Comparison of ENCODE assay signal across 8 mouse cellular contexts in genomic region chr9:58544879-58545324, GRCm38 (mm10). TPM values are rescaled to one million over a fixed set of nuclear protein-coding genes. Genes with fewer than 3 reads are reported as not detected.
DNase-seq lines count a peak whose midpoint lies in the region; ATAC-seq and TF ChIP-seq lines count a peak whose summit lies in the region.
"Had no signal": no experiment of that assay in that cellular context is flagged by ENCODE, and none has a peak within 500 bp of the region (broad histone marks: within the 10 kb centered on the region; RNA-seq: fewer than 3 reads in every experiment).

No protein-coding gene starts in this region.

- peak overlapping the region; percentile 44 for H3K4me2 ChIP-seq in heart, embryonic 15.5 days
- peak overlapping the region; percentile 13 for H3K4me2 ChIP-seq in myocyte (ENCODE audit: low read depth)

- H3K4me1 ChIP-seq in heart, embryonic 15.5 days (replicated peaks): peaks cover 50% of the 10 kb centered on the region

- peak in 1 of 2 experiments; percentile 44 for DNase-seq in layer of hippocampus, adult 2 months (ENCODE audit: low spot score in 2 of 2)
- no peak for DNase-seq in layer of hippocampus, adult 9-10 months (ENCODE audit: low spot score)
- DNase-seq in cerebellum, adult 9-11 months: peak; percentile 62
- no peak for DNase-seq in urinary bladder, postnatal 4 days (ENCODE audit: low spot score in 2 of 2)
- no peak for DNase-seq in adrenal gland, adult 2 months

- no peak for ATAC-seq in heart, embryonic 15.5 days (replicated peaks; ENCODE audit: insufficient number of reproducible peaks, insufficient read depth, low FRiP score, low read depth)
- ATAC-seq: inflammation-experienced regulatory T-cells, adult 6 months had no signal

- peak overlapping the region; percentile 53 for H3K4me3 ChIP-seq in layer of hippocampus, adult 2 months
- H3K4me3 ChIP-seq in heart, embryonic 15.5 days: peak overlapping the region; percentile 37
- H3K4me3 ChIP-seq in myocyte: no peak overlapping the region

- H3K36me3 ChIP-seq in heart, embryonic 15.5 days: no peaks in the 10 kb centered on the region
- peaks cover 6% of the 10 kb centered on the region for H3K36me3 ChIP-seq in myocyte (ENCODE audit: control insufficient read depth, insufficient read depth)

- peak overlapping the region; percentile 88 for H3K27ac ChIP-seq in layer of hippocampus, adult 2 months
- H3K27ac ChIP-seq in heart, embryonic 15.5 days: peak overlapping the region; percentile 24; the same call in 1 of the 2 replicates

- no peak overlapping the region; the same call in 1 of the 2 replicates for H3K9ac ChIP-seq in heart, embryonic 15.5 days

- no peak for TF ChIP-seq POLR2A in myocyte (IDR thresholded peaks at IDR 0.05; ENCODE audit: insufficient read length, low read depth)

- H3K27me3 ChIP-seq in heart, embryonic 15.5 days: no peaks in the 10 kb centered on the region
- no peaks in the 10 kb centered on the region for H3K27me3 ChIP-seq in myocyte (ENCODE audit: control insufficient read depth, insufficient read depth, insufficient read length)

- TF ChIP-seq CTCF in layer of hippocampus, adult 2 months (conservative IDR thresholded peaks at IDR 0.05): no peak

- no peak overlapping the region for H3ac ChIP-seq in myocyte (ENCODE audit: control insufficient read depth, insufficient read length)

- WGBS in heart, embryonic 15.5 days: 28% methylated on average over 4 of the region's 4 CpGs

- peaks cover 59% of the 10 kb centered on the region for H3K79me2 ChIP-seq in myocyte (ENCODE audit: control insufficient read depth, insufficient read depth)

- H3K9me3 ChIP-seq in heart, embryonic 15.5 days (replicated peaks): no peaks in the 10 kb centered on the region

TF ChIP-seq in myocyte, 11 proteins besides CTCF, POLR2A, EP300 and RAD21:
- TF ChIP-seq POLR2AphosphoS2 (IDR thresholded peaks at IDR 0.05; ENCODE audit: insufficient read length, low read depth) (no peak), REST (IDR thresholded peaks at IDR 0.05; ENCODE audit: insufficient read depth, insufficient read length) (no peak), SRF (IDR thresholded peaks at IDR 0.05; ENCODE audit: control insufficient read depth, insufficient read length, low read depth) (no peak), USF1 (IDR thresholded peaks at IDR 0.05; ENCODE audit: low read depth) (no peak), TCF12 (IDR thresholded peaks at IDR 0.05; ENCODE audit: insufficient read depth, poor library complexity, severe bottlenecking) (no peak), E2F4 (IDR thresholded peaks at IDR 0.05; ENCODE audit: insufficient read depth) (no peak), MYOG (IDR thresholded peaks at IDR 0.05; ENCODE audit: control insufficient read depth in 1 of 3, insufficient read depth in 1 of 3, insufficient read length in 2 of 3, low read depth in 2 of 3) (no peak), TCF3 (IDR thresholded peaks at IDR 0.05; ENCODE audit: insufficient read length, low read depth) (no peak), MYOD1 (IDR thresholded peaks at IDR 0.05; ENCODE audit: control insufficient read depth in 1 of 3, insufficient read length in 2 of 3, low read depth in 2 of 3) (no peak), MAX (IDR thresholded peaks at IDR 0.05; ENCODE audit: low read depth) (no peak), CEBPB (IDR thresholded peaks at IDR 0.05; ENCODE audit: insufficient read depth, poor library complexity, severe bottlenecking) (no peak)

RNA-seq across cellular contexts. Expression of gene Cd276, which starts 10.3 kb away (rescaled TPM):
- 1 to 10 TPM; 7.4 to 8.2 TPM for total RNA-seq in layer of hippocampus, adult 2 months (2021)
- polyA plus RNA-seq in heart, embryonic 15.5 days (2015; fragmentation: Nextera tagmentation; extraction: Ambion mirVana): 22.0 and 32.6 TPM in 2 replicates
- 49.5 TPM for polyA plus RNA-seq in myocyte (2012; fragmentation: generic; extraction: Trizol)
- total RNA-seq in adrenal gland, adult 2 months (2021): 10 to 100 TPM; 11.0 to 12.3 TPM
- polyA plus RNA-seq in adrenal gland, adult 2 months (2012; rRNA removed): 7.2 and 9.5 TPM in 2 replicates
- polyA plus RNA-seq: inflammation-experienced regulatory T-cells, adult 6 months had no signal

RNA-seq across cellular contexts. Expression of gene Nptn, which starts 37.1 kb away (rescaled TPM):
- 100 to 1,000 TPM; 834 to 835 TPM for total RNA-seq in layer of hippocampus, adult 2 months (2021)
- 103 and 108 TPM in 2 replicates for polyA plus RNA-seq in heart, embryonic 15.5 days (2015; fragmentation: Nextera tagmentation; extraction: Ambion mirVana)
- polyA plus RNA-seq in myocyte (2012; fragmentation: generic; extraction: Trizol): 349 TPM
- total RNA-seq in adrenal gland, adult 2 months (2021): 100 to 1,000 TPM; 200 to 247 TPM
- 204 and 227 TPM in 2 replicates for polyA plus RNA-seq in adrenal gland, adult 2 months (2012; rRNA removed)

RNA-seq across cellular contexts. Expression of gene Insyn1, which starts 56.5 kb away (rescaled TPM):
- total RNA-seq in layer of hippocampus, adult 2 months (2021): 100 to 1,000 TPM; 236 to 254 TPM
- polyA plus RNA-seq in heart, embryonic 15.5 days (2015; fragmentation: Nextera tagmentation; extraction: Ambion mirVana): 0.71 and 1.4 TPM in 2 replicates
- polyA plus RNA-seq in myocyte (2012; fragmentation: generic; extraction: Trizol): 40.5 TPM
- total RNA-seq in adrenal gland, adult 2 months (2021): 10 to 100 TPM in 1 of 2 experiments, 1 to 10 TPM in 1; 8.2 to 11.9 TPM
- polyA plus RNA-seq in adrenal gland, adult 2 months (2012; rRNA removed): 9.2 and 12.7 TPM in 2 replicates
- polyA plus RNA-seq: inflammation-experienced regulatory T-cells, adult 6 months had no signal
